Mouse (Mus musculus) mouse trophoblast stem cell (cell line): ENCODE measurements around the gene Polr2m.
"Not testable (repeated sequence)": the region's sequence is repeated elsewhere in the genome, so short reads cannot be mapped to it uniquely, and the experiment has no call there.

Experiments
- in situ Hi-C, 2 experiments: fragments of 300-500 bp; cut with MseI, MboI; formaldehyde crosslinking; loops; 2 replicates in 1 of 2; 3 replicates in 1 of 2; pipeline ENCODE4 v1.15.1; 2025

The Polr2m gene

DNA sequence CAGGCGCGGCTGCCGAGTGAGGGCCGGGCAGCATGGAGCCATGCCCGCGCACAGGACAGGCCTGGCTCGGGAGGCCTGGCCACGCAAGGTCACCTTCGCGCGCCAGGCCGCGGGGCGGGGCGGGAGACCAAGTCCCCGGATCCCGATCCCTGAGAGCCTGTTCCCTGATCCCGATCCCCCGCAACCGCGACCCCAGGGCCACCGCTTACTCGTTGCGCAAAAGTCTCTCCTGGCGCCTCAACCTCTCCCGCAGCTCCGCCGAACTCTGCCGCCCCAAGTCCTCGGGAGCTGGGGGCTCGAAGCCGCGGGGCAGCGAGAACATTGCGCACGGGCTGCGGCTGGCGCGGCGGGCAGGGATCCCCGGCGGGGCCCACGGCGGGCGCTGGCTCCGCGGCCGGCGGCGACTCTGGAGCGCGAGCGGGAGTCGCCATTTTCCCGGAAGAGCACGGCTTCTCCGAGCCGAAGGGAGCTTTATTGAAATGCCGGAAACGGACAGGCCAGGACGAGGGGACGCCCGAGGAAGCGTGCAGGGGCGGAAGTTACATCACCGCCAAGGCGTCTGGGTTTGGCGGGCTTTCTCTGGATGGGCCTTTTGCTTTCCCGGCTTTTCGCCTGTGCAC, at the start of gene Polr2m:
Polr2m (minus strand) TSS at position 461 of the 620 bp plus-strand sequence.
- in situ Hi-C loops, result no loop called here

DNA sequence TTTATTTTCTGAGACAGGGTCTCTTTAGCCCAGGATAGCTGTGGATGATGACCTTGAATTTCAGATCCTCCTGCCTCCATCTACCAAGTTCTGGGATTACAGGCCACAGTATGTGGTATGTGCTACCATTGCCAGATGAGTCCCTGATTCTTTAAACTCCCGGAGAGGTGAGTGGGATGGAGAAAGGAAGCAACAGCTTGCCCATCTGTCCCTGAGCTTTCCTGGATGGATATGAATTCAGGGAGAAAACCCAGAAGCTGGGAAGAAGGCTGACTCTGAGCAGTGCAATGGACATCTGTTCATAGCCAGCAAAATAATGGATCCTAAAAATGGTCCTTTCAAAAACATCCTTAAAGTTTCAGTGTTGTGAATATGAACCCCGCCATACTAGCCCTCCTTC, 49.3 kb upstream of the Polr2m start:
- in situ Hi-C loops, result no loop called here

DNA sequence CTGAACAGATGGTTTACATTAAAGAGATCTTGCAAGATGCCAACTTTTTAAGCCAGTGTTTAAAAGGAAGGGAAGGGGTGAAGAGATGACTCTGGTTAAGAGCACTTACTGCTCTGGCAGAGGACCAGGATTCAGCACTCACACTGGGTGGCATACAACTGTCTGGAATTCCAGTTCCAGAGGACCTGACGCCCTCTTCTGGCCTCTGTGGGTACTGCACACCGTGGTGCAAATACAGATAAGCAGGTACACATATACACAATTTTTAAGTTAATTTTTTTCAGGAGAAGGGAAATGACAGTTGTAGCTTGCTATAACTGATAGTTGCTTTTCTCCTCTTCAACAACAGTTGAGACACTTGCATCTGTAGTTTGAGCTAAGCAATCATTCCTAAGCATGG, 44.2 kb upstream of the Polr2m start:
- in situ Hi-C loops, result no loop called here

DNA sequence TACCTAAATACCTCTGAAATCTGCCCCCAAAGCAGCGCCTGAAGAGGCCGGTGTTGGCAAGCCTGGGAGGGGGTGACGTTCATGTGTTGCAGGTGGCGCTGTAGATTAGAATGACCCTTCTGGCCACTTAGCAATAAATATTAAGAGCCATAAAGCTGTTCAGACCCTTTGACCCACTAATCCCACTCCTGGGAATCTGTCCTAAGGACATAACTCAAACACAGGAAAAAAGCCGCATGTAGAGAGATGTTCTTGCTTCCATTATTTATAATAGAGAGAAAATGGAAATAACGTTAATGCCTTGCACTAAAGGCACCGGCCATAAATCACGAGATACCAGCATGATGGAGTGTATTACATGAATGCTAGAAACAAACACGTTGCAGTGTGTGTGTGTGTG, 41.7 kb upstream of the Polr2m start:
- in situ Hi-C loops, result no loop called here

DNA sequence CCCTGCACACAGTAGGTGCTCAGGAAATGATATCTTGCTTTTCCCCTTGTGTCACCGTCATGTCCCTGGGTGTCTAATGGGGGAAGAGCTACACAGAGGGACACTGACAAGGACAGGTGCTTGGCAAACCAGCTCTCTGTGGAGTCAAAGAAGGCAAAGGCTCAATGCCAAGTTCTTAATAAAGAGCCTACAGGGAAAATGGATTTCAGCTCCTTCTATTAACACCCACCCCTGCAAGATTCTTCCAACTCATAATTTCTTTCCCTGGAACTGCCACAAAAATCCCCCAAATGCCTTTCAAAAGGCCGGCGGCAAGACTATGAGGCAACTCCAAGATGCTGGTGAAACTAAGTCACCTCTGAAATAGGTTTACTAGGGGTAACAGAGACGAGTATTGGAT, 38.2 kb upstream of the Polr2m start:
- in situ Hi-C loops, result no loop called here

DNA sequence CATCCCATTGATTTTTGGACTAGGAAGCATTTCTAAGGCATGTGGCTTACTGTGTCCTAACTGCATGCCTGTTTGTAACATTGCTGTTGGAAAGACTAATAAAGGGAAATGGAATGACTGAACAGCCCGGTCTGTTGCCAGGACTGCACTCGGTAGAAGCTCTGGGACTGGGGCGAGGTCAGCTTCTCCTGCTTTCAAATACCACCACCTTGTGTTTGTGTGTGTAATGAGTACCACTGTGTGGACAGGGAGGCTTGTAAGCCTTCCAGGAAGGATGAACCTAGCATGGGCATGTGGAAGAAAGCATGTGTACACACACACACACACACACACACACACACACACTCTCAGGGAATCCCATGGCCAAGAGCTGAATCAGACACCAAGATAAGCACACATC, 34.1 kb upstream of the Polr2m start:
- in situ Hi-C loops, result no loop called here

DNA sequence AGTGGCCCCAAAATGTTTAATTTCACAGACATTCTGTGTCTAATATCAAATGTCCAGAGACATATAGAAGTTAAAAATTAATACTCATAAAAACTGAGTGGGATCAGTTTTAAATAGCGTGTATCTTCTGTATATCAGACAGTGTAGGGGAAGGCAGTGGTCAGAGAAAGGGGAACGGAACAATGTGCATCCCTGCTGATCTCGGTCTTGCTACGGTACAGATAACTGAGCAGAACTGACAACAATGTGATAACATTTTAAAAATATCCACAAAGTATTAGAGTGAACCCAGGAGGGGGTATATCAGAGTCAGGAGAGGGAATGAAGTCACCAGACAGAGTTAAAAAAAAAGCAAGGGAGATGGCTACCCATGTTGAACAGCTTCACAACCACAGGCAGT, 31.8 kb upstream of the Polr2m start:
- in situ Hi-C loops, result no loop called here

DNA sequence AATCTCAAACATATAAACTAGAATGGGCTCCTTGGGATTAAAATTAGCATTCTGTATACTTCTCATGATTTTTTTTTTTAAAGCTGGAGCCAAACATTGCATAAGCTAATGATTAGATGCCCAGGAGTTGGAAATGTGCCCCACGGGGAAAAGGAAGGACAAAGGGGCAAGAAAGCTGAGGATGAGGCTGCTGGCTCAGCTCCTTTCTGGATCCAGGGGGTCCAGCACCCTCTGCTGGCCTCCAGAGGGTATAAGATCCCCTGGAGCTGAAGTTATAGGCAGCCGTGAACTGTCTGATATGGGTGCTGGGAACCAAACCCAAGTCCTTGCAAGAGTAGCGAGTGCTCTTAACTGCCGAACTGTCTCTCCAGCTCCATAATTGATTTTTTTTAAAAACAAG, 30.1 kb upstream of the Polr2m start:
- in situ Hi-C loops, result no loop called here

DNA sequence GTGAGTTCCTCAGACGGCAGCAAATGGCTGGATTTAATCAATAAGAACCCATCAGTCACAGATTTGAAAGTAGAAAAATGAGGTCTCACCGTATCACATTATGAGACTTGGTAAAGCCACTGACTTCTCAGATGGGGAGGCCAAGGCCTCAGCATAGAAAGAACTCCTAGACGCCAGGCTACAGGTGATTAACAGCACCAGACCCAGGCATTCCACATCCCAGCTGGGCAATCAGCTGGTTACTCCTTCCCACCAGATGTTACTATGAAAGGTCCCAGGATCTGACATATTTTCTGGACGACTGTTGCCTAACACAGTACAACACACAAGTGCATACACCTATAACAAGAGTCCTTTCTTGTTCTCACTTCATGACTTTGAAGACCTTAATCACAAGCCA, 27.8 kb upstream of the Polr2m start:
- in situ Hi-C loops, result no loop called here

DNA sequence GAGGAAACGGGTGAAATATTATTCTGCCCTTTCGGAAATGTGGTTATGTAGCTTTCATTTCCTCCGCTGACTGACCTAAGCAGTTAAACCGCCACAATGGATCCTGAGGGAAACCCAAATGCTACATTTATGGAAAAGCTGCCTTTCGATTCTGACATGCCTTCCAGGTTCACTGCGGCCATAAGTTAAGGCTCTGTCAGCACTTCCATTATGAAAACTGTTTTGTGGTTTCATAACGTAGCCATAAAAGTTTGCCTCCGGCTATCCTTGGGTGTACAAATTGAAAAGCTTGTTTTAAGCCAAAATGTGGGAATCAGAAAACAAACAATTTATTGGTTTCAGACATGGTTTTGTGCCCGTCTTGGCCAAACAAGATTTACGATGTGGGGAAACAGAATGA, 27.2 kb upstream of the Polr2m start:
- in situ Hi-C loops, result no loop called here

DNA sequence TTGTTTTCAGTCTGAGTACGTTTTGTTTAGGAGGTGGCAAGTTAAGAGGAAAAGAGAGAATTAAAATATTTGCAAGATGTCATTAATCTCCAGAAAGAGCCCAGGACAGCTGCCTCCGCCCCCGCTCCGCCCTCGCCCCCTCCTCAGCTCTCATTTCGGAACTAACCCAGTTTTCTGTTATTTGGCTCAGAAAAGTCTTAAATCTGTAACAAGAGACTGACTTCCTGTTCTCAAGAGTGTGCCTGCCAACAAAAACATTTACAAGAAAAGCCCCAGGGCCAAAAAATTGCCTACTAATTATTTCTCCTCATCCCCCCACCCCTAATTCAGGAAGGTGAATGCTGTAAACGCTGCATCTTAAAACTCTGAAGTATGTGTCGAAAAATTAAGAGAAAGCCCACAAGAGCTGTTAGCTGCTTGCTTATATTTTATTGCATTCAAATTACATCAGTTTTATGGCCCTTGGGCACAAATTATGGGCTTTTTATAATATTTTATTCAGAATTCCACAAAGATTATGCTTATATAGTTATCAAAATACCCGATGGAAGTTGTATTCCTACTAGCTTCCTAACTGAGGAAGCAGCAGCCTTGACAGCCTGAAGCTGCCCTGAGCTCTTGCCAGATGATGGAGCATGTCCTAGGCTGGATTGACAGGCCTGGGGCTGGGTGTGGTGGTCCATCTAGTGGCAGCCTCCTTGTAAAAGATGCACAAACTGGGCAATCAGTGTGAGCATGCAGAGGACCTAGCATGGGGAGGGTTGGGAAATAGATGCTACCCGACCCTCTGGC, 12.9 kb upstream of the Polr2m start:
- in situ Hi-C loops, result no loop called here

DNA sequence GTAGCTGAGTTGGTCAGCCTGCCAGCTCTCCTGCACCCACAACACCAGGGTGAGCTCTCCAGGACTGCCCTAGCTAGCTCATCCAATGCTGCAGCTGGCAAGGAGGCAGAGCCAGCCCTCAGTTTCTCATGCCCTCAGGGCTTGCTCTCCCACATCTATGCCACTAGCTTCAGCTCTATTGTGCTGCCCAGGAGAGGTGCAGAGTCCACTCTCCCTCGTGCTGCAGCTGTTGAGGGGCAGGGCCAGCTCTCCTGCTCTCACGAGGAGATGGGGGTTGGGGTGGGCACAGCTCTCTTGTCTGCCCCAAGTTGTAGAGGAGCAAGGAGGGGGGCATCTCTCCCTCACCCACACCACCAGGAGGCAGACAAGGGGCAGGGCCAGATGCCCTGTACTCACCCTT, 10.9 kb upstream of the Polr2m start:
- in situ Hi-C loops, result no loop called here

DNA sequence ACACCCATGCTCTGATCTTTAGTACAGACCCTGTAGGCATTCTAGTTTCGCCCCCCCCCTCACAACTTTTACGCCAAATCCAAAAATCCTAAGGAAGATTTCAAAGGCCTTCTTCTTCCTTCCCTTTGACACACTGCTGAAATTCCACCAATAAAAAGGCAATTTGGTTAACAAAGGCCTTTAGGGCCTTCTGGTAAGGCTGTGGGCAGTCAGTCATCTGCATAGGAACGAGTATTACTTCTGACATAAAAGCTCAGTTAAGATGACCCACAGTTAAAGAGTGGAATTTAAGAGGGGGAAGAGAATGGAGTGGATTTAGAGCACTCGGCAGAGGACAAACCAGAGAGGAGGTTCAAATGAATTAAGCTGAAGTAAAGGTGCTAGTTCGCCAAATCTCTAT, 8.0 kb upstream of the Polr2m start:
- in situ Hi-C loops, result no loop called here

DNA sequence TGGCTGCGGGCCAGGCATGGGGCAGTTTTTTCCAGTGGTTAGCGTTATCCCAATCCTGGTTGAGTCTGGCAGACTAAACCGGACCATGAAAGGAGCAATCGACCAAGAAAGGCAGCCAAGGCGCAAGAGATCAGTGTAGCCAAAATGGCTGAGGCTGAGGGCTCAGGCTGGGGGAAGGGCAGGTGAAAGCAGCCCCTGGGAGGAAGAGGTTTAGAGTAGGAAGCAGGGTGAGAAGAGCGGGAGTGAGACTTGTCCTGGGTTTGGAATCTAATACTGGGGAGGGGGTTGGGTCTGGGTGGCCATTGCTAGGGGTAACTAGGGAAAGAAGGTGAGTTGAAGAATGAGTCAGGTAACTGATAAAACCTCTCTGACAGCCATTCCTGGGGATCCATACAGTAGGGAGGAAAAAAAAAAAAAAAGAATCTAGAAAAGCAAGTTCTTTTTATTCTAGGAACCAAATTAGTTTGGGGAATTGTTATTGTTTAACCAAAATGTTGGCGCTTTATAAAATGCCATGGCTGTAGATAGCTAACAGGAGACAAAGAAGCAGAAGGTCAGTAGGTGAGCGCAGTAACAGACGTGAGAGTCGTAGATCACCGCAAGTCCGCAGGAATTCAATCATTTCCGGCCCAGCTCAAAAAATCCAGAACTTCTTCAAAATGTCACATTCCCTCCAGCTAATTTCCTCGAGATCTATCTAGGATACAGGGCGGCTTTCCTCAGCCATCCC, 6.7 kb upstream of the Polr2m start:
- in situ Hi-C loops, result no loop called here

DNA sequence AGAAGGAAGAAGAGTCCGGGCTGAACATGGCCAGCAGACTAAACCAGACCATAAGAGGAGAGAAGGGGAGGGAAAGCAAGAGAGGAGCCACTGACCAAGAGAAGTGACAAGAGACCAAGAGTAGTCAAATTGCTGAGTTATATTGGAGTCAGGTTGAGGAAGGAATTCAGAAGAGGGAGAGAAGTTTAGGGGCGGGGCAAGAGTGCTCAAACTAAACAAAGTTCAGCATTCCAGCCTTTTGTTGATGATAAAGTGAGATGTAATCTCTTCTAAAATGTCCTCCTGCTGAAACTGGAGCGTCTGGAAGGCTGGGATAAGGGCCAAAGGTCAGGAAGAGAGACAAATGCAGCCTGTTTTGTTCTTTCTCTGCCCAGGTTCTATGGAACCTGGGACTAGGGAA, 4.3 kb upstream of the Polr2m start:
- in situ Hi-C loops, result no loop called here

DNA sequence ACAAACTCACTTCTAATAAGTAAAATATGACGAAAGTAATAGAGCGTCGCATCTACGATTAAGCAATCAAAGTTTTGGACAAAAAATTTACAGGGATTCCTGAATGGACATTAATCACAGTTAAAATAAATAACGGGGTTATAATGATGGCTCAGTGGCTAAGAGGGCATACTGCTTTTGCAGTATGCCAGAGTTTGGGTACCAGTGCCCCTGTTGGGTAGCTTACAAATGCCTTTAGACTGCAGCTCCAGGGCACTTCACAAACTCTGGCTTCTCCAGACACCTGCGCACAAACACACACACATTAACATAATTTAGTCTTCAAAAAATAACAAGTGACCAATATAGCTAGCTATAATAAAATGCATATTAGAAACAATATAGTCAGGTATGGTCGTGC, 392 bp upstream of the Polr2m start:
- in situ Hi-C loops, result no loop called here

DNA sequence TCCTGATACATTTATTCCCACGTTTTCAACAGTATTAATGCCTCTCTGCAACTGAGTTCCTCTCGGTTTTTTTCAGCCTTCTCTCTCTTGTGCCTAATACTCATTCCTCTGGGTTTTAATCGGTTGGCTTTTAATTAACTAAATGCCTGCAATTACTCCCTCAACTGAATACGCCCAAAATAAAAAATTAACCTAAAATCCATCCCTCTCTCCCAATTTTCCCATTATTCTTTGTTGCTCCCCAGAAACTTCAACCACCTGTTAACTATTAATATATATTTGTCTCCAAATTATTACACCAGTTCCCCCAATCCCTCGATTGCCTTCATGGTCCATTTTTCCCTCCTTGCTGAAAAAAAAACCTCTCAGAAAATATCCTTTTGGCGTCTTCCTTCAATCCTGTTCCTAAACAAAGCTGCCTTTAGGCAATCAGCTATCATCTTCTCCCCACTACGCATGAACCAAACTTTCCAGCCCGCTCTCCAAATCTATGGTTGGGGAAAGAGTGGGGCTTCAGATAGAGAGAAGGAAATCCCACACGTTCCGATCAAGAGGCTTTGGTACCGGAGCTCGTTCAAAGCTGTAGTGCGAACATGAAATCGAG, 762 bp downstream of the Polr2m start:
- in situ Hi-C loops, result no loop called here

DNA sequence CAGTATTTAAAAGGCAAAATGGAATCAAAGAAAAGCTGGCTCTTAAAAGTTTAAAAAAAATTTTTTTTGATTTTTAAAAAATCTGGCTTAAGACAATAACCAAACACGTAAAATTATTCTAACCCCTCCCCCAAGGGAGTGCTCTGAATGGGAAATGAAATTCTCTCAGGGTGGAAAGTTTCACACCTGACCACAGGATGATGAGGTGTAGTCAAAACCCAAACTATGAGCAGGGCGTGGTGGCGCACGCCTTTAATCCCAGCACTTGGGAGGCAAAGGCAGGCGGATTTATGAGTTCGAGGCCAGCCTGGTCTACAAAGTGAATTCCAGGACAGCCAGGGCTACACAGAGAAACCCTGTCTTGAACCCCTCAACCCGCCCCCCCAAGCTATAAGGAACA, 1.9 kb downstream of the Polr2m start:
- in situ Hi-C loops, result not testable (repeated sequence)

DNA sequence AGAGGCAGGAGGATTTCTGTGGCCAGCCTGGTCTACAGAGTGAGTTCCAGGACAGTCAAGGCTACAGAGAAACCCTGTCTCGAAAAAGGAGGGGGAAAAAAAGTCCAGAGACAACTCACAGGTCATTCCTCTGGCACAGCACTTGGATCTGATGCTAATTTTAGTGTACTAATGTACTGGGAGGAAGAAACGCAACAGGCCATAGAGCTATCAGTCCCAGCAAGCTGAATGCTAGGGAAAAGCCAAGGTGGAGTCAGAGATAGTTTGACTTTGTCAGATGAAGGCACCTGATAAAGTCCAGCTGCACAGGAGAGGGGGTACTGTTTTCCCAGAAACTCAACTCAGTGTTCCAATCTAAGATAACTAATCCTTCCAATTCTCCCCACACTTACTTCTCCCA, 5.4 kb downstream of the Polr2m start:
- in situ Hi-C loops, result no loop called here

DNA sequence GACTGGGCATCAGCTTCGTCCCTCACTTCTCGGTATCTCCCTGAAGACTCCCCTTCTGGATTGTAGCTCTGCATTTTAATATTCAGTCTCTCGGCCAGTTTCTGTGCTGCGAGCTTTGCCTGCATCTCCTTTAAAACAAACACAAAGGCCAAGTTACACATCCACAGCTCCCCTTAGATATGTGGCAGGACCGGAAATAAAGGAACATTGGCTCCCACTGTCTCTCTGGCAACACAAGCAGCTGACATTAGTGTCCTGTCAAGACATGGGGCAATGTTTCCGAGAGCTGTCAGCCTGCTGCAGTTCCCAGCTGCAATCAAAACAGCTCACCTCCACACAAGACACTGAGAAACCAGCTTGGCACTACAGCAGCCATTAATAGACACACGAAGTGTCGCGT, 6.3 kb downstream of the Polr2m start:
- in situ Hi-C loops, result no loop called here

DNA sequence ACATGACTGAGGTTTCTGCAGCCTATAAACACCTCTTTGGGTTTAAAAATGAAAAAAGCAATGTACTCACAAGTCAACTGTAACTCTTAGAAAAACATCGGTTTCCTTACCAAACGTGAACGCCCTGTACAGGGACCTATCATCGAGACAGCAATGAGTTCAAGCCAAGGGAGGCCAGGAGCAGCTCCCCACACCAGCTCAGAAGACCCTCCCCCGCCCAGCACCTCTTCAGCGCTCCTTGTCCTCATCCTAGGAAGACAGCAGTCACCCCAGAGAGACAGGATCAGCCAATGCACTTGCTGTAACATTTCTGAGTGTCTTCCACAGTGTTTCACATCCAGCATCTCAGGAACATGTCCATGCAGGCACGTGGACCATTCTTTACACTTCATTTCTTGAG, 7.1 kb downstream of the Polr2m start:
- in situ Hi-C loops, result no loop called here

DNA sequence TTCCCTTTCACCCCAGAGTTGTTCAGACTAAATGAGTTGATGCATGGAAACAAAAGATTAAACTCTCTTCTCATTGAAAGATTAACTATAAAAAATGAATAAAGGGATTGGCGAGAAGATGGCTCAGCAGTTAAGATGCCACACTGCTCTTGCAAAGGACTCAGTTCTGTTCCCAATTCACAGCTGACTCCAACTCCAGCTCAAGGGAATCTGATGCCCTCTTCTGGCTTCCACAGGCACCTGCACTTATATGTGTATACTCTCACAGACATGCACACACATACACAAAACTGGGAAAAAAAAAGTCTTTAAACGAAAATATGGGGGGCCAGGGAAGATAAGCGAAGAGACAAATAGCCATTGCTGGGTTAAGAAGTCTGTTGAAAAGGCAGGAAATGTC, 9.1 kb downstream of the Polr2m start:
- in situ Hi-C loops, result no loop called here

DNA sequence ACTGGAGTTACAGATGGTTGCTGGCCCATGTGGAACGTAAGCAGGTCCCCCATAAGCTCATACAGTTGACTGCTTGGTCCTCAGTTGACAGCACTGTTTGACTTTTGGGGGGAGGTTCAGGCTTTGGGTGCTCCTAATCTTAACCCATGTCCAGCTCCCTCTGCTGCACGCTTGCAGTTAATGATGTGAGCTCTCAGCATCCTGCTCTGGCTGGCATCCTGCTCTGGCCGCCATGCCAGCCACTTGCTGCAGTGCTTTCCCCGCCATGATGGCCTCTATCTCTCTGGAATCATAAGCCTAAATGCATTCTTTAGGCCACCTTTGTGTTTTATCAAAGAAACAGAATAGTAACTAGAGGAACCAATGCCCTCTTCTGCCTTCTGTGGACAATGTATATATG, 10.2 kb downstream of the Polr2m start:
- in situ Hi-C loops, result no loop called here
